Mouse (Mus musculus): ENCODE results near the gene H2-Eb1. TPM values are rescaled to one million over a fixed set of nuclear protein-coding genes. Genes with fewer than 3 reads are reported as not detected.
A peak's percentile ranks its signal among the peaks of the same experiment; 100 is the strongest.
"Not testable (repeated sequence)": the region's sequence is repeated elsewhere in the genome, so short reads cannot be mapped to it uniquely, and the experiment has no call there.

H2-Eb1 gene
- polyA plus RNA-seq, 1 experiment from 2014 or later, result 24.1 TPM

DNA sequence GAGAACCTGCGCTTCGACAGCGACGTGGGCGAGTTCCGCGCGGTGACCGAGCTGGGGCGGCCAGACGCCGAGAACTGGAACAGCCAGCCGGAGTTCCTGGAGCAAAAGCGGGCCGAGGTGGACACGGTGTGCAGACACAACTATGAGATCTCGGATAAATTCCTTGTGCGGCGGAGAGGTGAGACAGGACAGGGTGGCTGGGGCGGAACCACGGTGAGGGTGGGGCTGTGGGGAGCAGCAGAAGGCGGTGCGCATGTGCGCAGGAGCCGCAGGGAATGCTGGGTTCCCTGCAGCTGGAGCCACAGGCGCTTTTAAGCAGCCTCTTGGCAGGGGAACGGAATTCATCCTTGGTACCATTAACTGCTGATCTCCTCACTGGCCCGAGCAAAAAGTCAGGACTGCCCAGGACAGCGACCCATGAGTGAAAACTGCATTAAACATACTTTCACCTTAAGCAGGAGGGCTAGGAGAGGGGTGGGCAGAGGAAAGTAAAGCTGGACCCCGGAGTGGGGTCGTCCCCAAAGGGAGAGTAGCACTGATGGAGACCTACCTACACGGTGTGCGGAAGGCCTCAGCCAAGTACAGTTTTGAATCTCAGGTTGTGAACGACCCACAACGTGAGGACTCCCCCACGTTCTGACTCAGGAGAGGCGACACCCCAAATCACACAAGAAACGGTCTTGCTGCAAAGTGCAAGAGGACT is 4.2 kb downstream of the H2-Eb1 start:
- Histone ChIP-seq H3K36me3 (ENCODE audit: control insufficient read depth, insufficient read depth) (no peaks in the 10 kb centered on the region), H3K4me1 (replicated peaks; ENCODE audit: control insufficient read depth, insufficient read depth, low read length) (no peaks in the 10 kb centered on the region), H3K27me3 (replicated peaks; ENCODE audit: control insufficient read depth, insufficient read depth, low read length) (no peaks in the 10 kb centered on the region; the same call in 1 of the 2 replicates), H3K27ac (ENCODE audit: low read depth, low read length) (no peak overlapping the region; the same call in 1 of the 2 replicates), H3K9me3 (ENCODE audit: control insufficient read depth) (no peaks in the 10 kb centered on the region), H3K4me3 (ENCODE audit: low read depth, low read length) (peak overlapping the region; percentile 50), H3K4me2 (replicated peaks; ENCODE audit: low read depth) (peak overlapping the region; percentile 77), H3K9ac (ENCODE audit: low read depth, low read length) (peak overlapping the region; percentile 55)
- ATAC-seq, result peak; percentile 72
- no peak for TF ChIP-seq CTCF (IDR thresholded peaks at IDR 0.05; ENCODE audit: low read depth)
- WGBS, result 23% methylated on average over 38 of the region's 38 CpGs

DNA sequence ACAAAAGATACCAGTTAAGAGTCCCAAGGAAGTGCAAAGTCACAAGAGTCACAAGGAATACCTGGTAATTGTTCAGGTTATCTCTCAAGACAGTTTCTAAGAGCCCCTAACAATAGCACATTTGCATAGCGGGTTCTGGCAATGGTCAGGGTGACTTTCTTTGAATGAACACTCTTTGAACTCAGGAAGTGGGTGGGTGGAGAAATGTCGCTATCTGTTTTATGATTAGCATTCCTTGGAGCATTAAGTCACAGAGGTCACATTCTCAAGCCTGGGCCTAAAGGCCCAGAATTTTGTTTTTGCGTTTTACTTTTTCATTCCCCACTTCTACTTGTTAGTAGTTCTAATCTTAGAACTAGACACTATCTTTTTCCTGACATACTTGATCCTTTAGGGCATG is 4.9 kb downstream of the H2-Eb1 start:
- not testable (repeated sequence) for H3K4me1 ChIP-seq (replicated peaks; ENCODE audit: control insufficient read depth, insufficient read depth, low read length); ATAC-seq; H3K9ac ChIP-seq (ENCODE audit: low read depth, low read length); H3K27ac ChIP-seq (ENCODE audit: low read depth, low read length); H3K4me3 ChIP-seq (ENCODE audit: low read depth, low read length); H3K36me3 ChIP-seq (ENCODE audit: control insufficient read depth, insufficient read depth); H3K27me3 ChIP-seq (replicated peaks; ENCODE audit: control insufficient read depth, insufficient read depth, low read length); H3K4me2 ChIP-seq (replicated peaks; ENCODE audit: low read depth); H3K9me3 ChIP-seq (ENCODE audit: control insufficient read depth)
- WGBS, result 73% methylated on average over 3 of the region's 3 CpGs

DNA sequence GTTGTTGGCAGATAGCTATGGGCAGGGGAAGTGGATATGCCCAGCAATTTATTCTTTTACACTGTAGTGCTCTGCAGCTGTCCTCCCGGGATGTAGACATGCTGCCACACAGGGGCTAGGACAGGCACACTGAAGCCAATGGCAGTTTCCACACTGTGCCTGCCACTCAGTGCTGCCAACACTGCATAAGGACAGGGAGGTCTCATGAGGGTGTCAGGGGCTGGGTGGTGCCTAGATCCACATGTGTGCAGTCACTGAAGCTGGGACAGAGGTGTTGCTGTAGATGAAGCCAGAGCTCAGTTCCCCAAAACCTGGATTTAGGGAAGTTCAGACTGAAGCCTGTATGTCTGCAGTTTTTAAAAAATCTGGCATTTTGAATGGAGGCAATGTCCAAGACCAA is 6.5 kb downstream of the H2-Eb1 start:
- no peak overlapping the region for H3K4me3 ChIP-seq (ENCODE audit: low read depth, low read length)
- WGBS, result 83% methylated on average over 1 of the region's 1 CpGs
- no peak for ATAC-seq
- H3K27me3 ChIP-seq (replicated peaks; ENCODE audit: control insufficient read depth, insufficient read depth, low read length), result no peaks in the 10 kb centered on the region; the same call in 1 of the 2 replicates
- H3K36me3 ChIP-seq (ENCODE audit: control insufficient read depth, insufficient read depth), result no peaks in the 10 kb centered on the region
- no peak overlapping the region for H3K27ac ChIP-seq (ENCODE audit: low read depth, low read length)
- no peak for TF ChIP-seq CTCF (IDR thresholded peaks at IDR 0.05; ENCODE audit: low read depth)
- H3K9ac ChIP-seq (ENCODE audit: low read depth, low read length), result no peak overlapping the region
- H3K4me2 ChIP-seq (replicated peaks; ENCODE audit: low read depth), result no peak overlapping the region
- H3K9me3 ChIP-seq (ENCODE audit: control insufficient read depth), result no peaks in the 10 kb centered on the region
- H3K4me1 ChIP-seq (replicated peaks; ENCODE audit: control insufficient read depth, insufficient read depth, low read length), result no peaks in the 10 kb centered on the region

DNA sequence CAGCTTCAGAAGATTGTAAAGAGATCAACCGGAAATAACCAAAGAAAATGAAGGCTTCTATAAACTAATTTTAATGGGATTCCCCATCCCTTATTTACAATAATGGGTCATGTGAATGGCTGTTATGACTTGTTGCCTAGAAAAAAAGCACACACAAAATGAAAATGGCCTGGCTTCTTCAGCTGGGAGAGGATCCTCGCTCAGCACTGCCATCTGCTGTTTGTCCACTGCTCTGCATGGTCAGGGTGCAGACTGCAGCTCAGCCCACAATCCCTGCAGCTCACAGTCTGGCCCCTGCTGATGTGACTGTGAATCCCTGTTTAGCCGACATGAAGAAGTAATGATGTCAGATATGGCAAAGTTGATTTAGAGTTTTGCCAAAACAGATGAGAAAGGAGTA is 7.7 kb downstream of the H2-Eb1 start:
- Histone ChIP-seq H3K27ac (ENCODE audit: low read depth, low read length) (no peak overlapping the region), H3K9ac (ENCODE audit: low read depth, low read length) (no peak overlapping the region), H3K4me2 (replicated peaks; ENCODE audit: low read depth) (no peak overlapping the region), H3K4me1 (replicated peaks; ENCODE audit: control insufficient read depth, insufficient read depth, low read length) (no peaks in the 10 kb centered on the region), H3K36me3 (ENCODE audit: control insufficient read depth, insufficient read depth) (no peaks in the 10 kb centered on the region), H3K4me3 (ENCODE audit: low read depth, low read length) (no peak overlapping the region), H3K27me3 (replicated peaks; ENCODE audit: control insufficient read depth, insufficient read depth, low read length) (no peaks in the 10 kb centered on the region; the same call in 1 of the 2 replicates), H3K9me3 (ENCODE audit: control insufficient read depth) (no peaks in the 10 kb centered on the region)
- ATAC-seq, result peak; percentile 61
- TF ChIP-seq CTCF (IDR thresholded peaks at IDR 0.05; ENCODE audit: low read depth), result peak; percentile 94
- 32% methylated on average over 3 of the region's 3 CpGs for WGBS

DNA sequence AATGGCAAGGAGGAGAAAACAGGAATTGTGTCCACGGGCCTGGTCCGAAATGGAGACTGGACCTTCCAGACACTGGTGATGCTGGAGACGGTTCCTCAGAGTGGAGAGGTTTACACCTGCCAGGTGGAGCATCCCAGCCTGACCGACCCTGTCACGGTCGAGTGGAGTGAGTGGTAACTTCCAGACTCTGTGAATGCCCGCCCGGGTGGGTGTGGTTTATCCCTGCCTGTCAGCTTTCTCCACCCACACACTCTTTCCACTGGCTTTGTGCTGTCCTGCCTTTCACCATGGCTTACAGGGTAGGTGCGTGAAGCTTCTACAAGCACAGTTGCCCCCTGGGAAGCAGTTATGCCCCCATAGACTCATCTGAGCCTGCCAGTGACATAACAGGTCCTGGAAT is 8.6 kb downstream of the H2-Eb1 start:
- H3K4me3 ChIP-seq (ENCODE audit: low read depth, low read length), result no peak overlapping the region
- H3K4me1 ChIP-seq (replicated peaks; ENCODE audit: control insufficient read depth, insufficient read depth, low read length), result no peaks in the 10 kb centered on the region
- H3K9me3 ChIP-seq (ENCODE audit: control insufficient read depth), result no peaks in the 10 kb centered on the region
- ATAC-seq, result no peak
- no peak overlapping the region for H3K4me2 ChIP-seq (replicated peaks; ENCODE audit: low read depth)
- H3K27ac ChIP-seq (ENCODE audit: low read depth, low read length), result no peak overlapping the region
- no peak for TF ChIP-seq CTCF (IDR thresholded peaks at IDR 0.05; ENCODE audit: low read depth)
- H3K36me3 ChIP-seq (ENCODE audit: control insufficient read depth, insufficient read depth), result no peaks in the 10 kb centered on the region
- H3K9ac ChIP-seq (ENCODE audit: low read depth, low read length), result no peak overlapping the region
- 66% methylated on average over 9 of the region's 9 CpGs for WGBS
- H3K27me3 ChIP-seq (replicated peaks; ENCODE audit: control insufficient read depth, insufficient read depth, low read length), result no peaks in the 10 kb centered on the region

DNA sequence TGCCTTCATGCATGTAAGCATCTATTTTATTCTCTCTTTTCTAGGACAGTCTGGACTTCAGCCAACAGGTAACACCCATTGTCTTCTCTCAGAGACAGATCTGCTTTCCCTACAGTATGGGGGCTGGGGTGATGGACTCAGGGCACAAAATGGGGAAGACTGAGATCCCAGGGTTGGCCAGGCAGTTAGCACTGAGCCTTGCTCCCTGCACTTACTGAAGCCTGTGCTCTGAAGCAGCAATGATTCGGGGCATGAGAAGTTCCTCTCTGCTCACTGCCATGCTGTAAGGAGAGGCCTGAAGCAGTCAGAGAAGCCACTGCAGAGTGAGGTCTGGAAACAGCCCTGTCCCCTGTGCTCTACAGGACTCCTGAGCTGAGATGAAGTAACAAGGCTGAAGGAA is 9.8 kb downstream of the H2-Eb1 start:
- Histone ChIP-seq H3K9me3 (ENCODE audit: control insufficient read depth) (no peaks in the 10 kb centered on the region), H3K4me3 (ENCODE audit: low read depth, low read length) (no peak overlapping the region), H3K4me2 (replicated peaks; ENCODE audit: low read depth) (no peak overlapping the region), H3K4me1 (replicated peaks; ENCODE audit: control insufficient read depth, insufficient read depth, low read length) (no peaks in the 10 kb centered on the region), H3K9ac (ENCODE audit: low read depth, low read length) (no peak overlapping the region), H3K27ac (ENCODE audit: low read depth, low read length) (no peak overlapping the region), H3K36me3 (ENCODE audit: control insufficient read depth, insufficient read depth) (no peaks in the 10 kb centered on the region), H3K27me3 (replicated peaks; ENCODE audit: control insufficient read depth, insufficient read depth, low read length) (no peaks in the 10 kb centered on the region)
- no peak for ATAC-seq
- no peak for TF ChIP-seq CTCF (IDR thresholded peaks at IDR 0.05; ENCODE audit: low read depth)
- 79% methylated on average over 1 of the region's 1 CpGs for WGBS

All from intestine, postnatal 0 days (tissue).